Mouse (Mus musculus) frontal cortex, postnatal 25 days (tissue): ENCODE data around the gene Pttg1ip.

ENCODE experiments used
- DNase-seq, 2 experiments: peaks; one replicate each; pipeline ENCODE4 v3.0.0; 2022; ENCODE audit warnings: low spot score in 2 of 2

Gene Pttg1ip

DNA sequence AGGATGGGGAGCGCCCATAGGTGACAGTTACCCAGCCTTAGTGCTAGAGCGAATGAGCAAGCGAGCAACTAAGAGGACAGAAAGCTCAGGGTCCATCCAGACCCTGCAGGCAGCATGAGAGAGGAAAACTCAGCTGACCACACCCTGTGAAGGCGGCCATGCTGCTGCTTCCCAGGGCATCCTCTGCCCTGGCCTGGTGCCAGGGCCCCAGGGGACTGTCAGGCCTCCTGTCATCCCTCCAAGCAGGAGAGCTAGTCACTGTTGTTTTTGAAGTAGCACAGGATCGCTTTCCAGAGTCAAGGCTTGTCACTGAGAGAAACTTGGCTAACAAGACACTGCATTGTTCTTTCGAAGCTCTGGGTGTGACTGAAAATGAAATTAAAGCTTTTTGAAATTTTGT is 57.4 kb downstream of the Pttg1ip start:
- DNase-seq, result no peak

DNA sequence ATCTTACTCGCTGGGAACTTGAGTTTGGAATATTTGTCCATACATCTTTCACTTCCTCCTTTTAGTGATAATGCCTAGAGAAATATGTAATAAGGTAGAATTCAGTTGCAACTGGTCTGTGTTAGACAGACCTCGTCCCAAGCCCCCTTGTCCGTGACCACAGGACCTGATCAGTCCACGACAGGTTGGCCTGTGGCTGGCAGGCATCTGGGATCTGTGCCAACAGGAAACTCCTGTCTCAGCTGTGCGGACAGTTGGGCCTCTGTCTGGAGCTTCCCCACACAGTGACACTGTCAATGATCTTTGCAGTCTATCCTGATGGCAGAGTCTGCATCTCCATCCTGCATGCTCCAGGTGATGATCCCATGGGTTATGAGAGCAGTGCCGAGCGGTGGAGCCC is 61.6 kb downstream of the Pttg1ip start:
- DNase-seq, result no peak

GRCm38 (mm10) chr10:77645571-77645970 is 64.1 kb downstream of the Pttg1ip start:
- no peak for DNase-seq

DNA sequence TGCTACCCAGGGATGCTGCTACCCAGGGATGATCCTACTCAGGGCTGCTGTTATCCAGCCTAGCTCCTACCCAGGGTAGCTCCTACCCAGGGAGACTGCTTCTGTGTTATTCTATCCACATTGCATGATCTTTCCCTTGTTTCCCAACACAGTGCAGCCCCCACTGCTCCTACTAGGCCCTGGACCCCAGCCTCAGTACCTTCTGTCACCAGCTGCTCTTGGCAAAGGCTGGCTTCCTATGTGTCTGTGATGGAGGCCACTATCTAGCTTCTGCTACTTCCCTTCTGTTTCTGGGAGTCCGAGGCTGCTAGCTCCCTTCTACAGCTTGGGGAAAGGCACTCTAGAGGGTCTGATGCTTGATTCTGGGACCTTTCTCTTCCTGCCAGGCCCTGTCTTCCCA is 65.9 kb downstream of the Pttg1ip start:
- no peak for DNase-seq

DNA sequence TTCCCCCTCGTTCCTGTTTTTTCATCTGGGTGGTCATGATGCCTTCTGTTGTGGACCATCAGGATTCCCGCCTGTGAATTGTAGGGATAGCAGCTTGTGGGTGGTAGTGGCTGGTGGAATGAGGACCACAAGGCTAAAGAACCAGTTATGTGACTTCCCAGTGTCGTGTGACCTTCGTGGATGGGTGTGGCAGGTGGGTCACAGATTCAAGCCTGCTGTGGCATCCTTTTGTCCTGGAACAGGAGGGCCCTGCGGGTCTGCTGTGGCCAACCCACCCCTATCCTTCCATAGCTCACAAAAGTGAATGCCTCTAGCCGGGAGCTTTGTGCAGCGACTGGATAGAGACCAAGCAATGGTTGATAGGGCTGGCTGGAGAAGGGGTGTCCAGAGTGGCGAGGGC is 66.4 kb downstream of the Pttg1ip start:
- no peak for DNase-seq
